Mouse (Mus musculus) frontal cortex, postnatal 14 days (tissue): ENCODE measurements at regions not wholly inside any gene's neighbourhood (a gene's known extent, or its start where the extent isn't known, plus 50 kb on each side); places are given as distances from the start of the nearest gene placed in this dataset.

ENCODE experiments used
- DNase-seq, 2 experiments: peaks; one replicate each; pipeline ENCODE4 v3.0.0; 2022; ENCODE audit warnings: low spot score in 2 of 2

- DNase-seq: no peak
These were observed 221.7 kb upstream of the Veph1 start for GRCm38 (mm10) chr3:66518289-66518688.

- no peak for DNase-seq
These were observed 219.3 kb upstream of the Veph1 start for GRCm38 (mm10) chr3:66515773-66516406.

- no peak for DNase-seq
These were observed 217.9 kb upstream of the Veph1 start for GRCm38 (mm10) chr3:66514587-66514986.

- no peak for DNase-seq
These were observed 215.8 kb upstream of the Veph1 start for GRCm38 (mm10) chr3:66512408-66512807.

GRCm38 (mm10) chr3:66510455-66510854 lies 213.8 kb upstream of the Veph1 start:
- no peak for DNase-seq

GRCm38 (mm10) chr3:66506125-66506524 lies 209.5 kb upstream of the Veph1 start:
- DNase-seq: no peak

GRCm38 (mm10) chr3:66505476-66506076 lies 208.9 kb upstream of the Veph1 start:
- DNase-seq: no peak

- DNase-seq: no peak
These were observed 208.1 kb upstream of the Veph1 start for GRCm38 (mm10) chr3:66504717-66505116.

- DNase-seq: no peak
These were observed 207.0 kb upstream of the Veph1 start for GRCm38 (mm10) chr3:66503615-66504014.

- no peak for DNase-seq
These were observed 205.2 kb upstream of the Veph1 start for GRCm38 (mm10) chr3:66501865-66502264.

- no peak for DNase-seq
These were observed 197.9 kb upstream of the Veph1 start for GRCm38 (mm10) chr3:66494442-66495113.

GRCm38 (mm10) chr3:66490696-66491357 lies 194.2 kb upstream of the Veph1 start:
- no peak for DNase-seq

- DNase-seq: no peak
These were observed 192.1 kb upstream of the Veph1 start for GRCm38 (mm10) chr3:66488724-66489123.

GRCm38 (mm10) chr3:66486658-66487057 lies 190.0 kb upstream of the Veph1 start:
- DNase-seq: no peak

GRCm38 (mm10) chr3:66486184-66486583 lies 189.5 kb upstream of the Veph1 start:
- DNase-seq: no peak

- no peak for DNase-seq
These were observed 184.1 kb upstream of the Veph1 start for GRCm38 (mm10) chr3:66480718-66481117.

GRCm38 (mm10) chr3:66479266-66479665 lies 182.6 kb upstream of the Veph1 start:
- no peak for DNase-seq

- no peak for DNase-seq
These were observed 169.7 kb upstream of the Veph1 start for GRCm38 (mm10) chr3:66466321-66466720.

- no peak for DNase-seq
These were observed 168.7 kb upstream of the Veph1 start for GRCm38 (mm10) chr3:66465371-66465770.

- DNase-seq: no peak
These were observed 165.7 kb upstream of the Veph1 start for GRCm38 (mm10) chr3:66462341-66462740.

GRCm38 (mm10) chr3:66446274-66447159 lies 149.9 kb upstream of the Veph1 start:
- DNase-seq: no peak

GRCm38 (mm10) chr3:66433216-66433615 lies 136.6 kb upstream of the Veph1 start:
- DNase-seq: no peak
